Mouse (Mus musculus) heart, embryonic 13.5 days (tissue): Measurements from ENCODE around the gene Tmem74b. TPM values are rescaled to one million over a fixed set of nuclear protein-coding genes. Genes with fewer than 3 reads are reported as not detected.

Experiments
- ATAC-seq: fragments of 200-750 bp; cut with Nextera tagmentation; 2 replicates; pipeline ENCODE4 v1.8.0; 2017; ENCODE audit warnings: moderate TSS enrichment; ENCODE audit not compliant: insufficient number of reproducible peaks, low FRiP score, low TSS enrichment; ENCODE audit errors: extremely low read depth
- H3K27ac ChIP-seq: fragments of 300-500 bp; sonication (generic); replicated peaks from 2 replicates; pipeline ENCODE4 v1.5.1; 2015; ENCODE audit warnings: moderate library complexity, mild to moderate bottlenecking, inconsistent platforms
- H3K27me3 ChIP-seq: fragments of 300-500 bp; sonication (generic); replicated peaks from 2 replicates; pipeline ENCODE4 v1.6.1; 2015; ENCODE audit warnings: mild to moderate bottlenecking, inconsistent platforms
- H3K36me3 ChIP-seq: fragments of 300-500 bp; sonication (generic); 2 replicates; pipeline ENCODE4 v1.6.1; 2015; ENCODE audit warnings: mild to moderate bottlenecking, inconsistent platforms
- H3K4me1 ChIP-seq: fragments of 300-500 bp; sonication (generic); 2 replicates; pipeline ENCODE4 v1.6.1; 2015; ENCODE audit warnings: inconsistent platforms
- H3K4me2 ChIP-seq: fragments of 300-500 bp; sonication (generic); 2 replicates; pipeline ENCODE4 v1.6.1; 2015; ENCODE audit warnings: inconsistent platforms, mild to moderate bottlenecking, moderate library complexity
- H3K4me3 ChIP-seq: fragments of 300-500 bp; sonication (generic); 2 replicates; pipeline ENCODE4 v1.5.1; 2015; ENCODE audit warnings: moderate library complexity, mild to moderate bottlenecking, inconsistent platforms
- H3K9ac ChIP-seq: fragments of 300-500 bp; sonication (generic); 2 replicates; pipeline ENCODE4 v1.6.1; 2015; ENCODE audit warnings: inconsistent platforms, mild to moderate bottlenecking, moderate library complexity
- H3K9me3 ChIP-seq: fragments of 300-500 bp; sonication (generic); 2 replicates; pipeline ENCODE4 v1.6.1; 2016; ENCODE audit warnings: inconsistent platforms
- WGBS: fragments of 180-500 bp; shearing (Covaris S2); methylation state at CpG from one replicate; pipeline ENCODE4 v1.1.7; 2015; ENCODE audit warnings: mixed read lengths; 5-methylcytosine and 5-hydroxymethylcytosine counted together
- polyA plus RNA-seq: library from polyadenylated mRNA; unstranded; fragments of >200 nt; fragmentation: Nextera tagmentation; extraction: Ambion mirVana; gene quantifications from 2 replicates; pipeline ENCODE4 v1.2.1, GENCODE M21; 2015

Gene Tmem74b
- 1.8 and 3.1 TPM in 2 replicates for polyA plus RNA-seq

- WGBS = 4% methylated on average over 25 of the region's 25 CpGs
- H3K4me3 ChIP-seq = peak within 1 kb of the TSS; percentile 66
- peaks cover 11% of the 10 kb centered on the region for H3K4me1 ChIP-seq
- no peak for ATAC-seq
- no peaks in the 10 kb centered on the region for H3K9me3 ChIP-seq
- peak within 1 kb of the TSS; percentile 99 for H3K4me2 ChIP-seq
- H3K36me3 ChIP-seq = no peaks in the 10 kb centered on the region
- no peak within 1 kb of the TSS for H3K27ac ChIP-seq
- peaks cover 71% of the 10 kb centered on the region for H3K27me3 ChIP-seq
- peak within 1 kb of the TSS; percentile 88 for H3K9ac ChIP-seq
Observed at GRCm38 (mm10) chr2:151701231-151702145, at the start of gene Tmem74b. Gene Tmem74b (plus strand): TSS chr2:151702008.

- H3K4me3 ChIP-seq = no peak overlapping the region
- H3K36me3 ChIP-seq = no peaks in the 10 kb centered on the region
- ATAC-seq = no peak
- H3K27me3 ChIP-seq = peaks cover 7% of the 10 kb centered on the region
- no peaks in the 10 kb centered on the region for H3K4me1 ChIP-seq
- H3K9ac ChIP-seq = no peak overlapping the region
- WGBS = 67% methylated on average over 1 of the region's 1 CpGs
- H3K27ac ChIP-seq = no peak overlapping the region
- H3K4me2 ChIP-seq = no peak overlapping the region
- H3K9me3 ChIP-seq = no peaks in the 10 kb centered on the region
Observed at GRCm38 (mm10) chr2:151652053-151652452, 49.8 kb upstream of the Tmem74b start.

GRCm38 (mm10) chr2:151668433-151668832 is 33.4 kb upstream of the Tmem74b start, which contains the start of gene Rad21l:
Gene Rad21l (minus strand): TSS chr2:151668533.
- no peaks in the 10 kb centered on the region for H3K36me3 ChIP-seq
- no peak within 1 kb of the TSS for H3K4me3 ChIP-seq
- H3K27ac ChIP-seq = no peak within 1 kb of the TSS
- H3K4me1 ChIP-seq = 0 out of 2 replicates have a peak, but pooled peaks cover 5% of the 10 kb centered on the region
- no peak for ATAC-seq
- 58% methylated on average over 3 of the region's 3 CpGs for WGBS
- H3K4me2 ChIP-seq = no peak within 1 kb of the TSS
- no peaks in the 10 kb centered on the region for H3K9me3 ChIP-seq
- no peak within 1 kb of the TSS for H3K9ac ChIP-seq
- H3K27me3 ChIP-seq = peaks cover 34% of the 10 kb centered on the region

- H3K9ac ChIP-seq = no peak overlapping the region; the same call in 1 of the 2 replicates
- H3K27ac ChIP-seq = no peak overlapping the region
- ATAC-seq = no peak
- no peaks in the 10 kb centered on the region for H3K36me3 ChIP-seq
- peaks cover 44% of the 10 kb centered on the region for H3K27me3 ChIP-seq
- 28% methylated on average over 48 of the region's 48 CpGs for WGBS
- H3K4me2 ChIP-seq = peak overlapping the region; percentile 49
- H3K9me3 ChIP-seq = no peaks in the 10 kb centered on the region
- H3K4me1 ChIP-seq = 0 out of 2 replicates have a peak, but pooled peaks cover 5% of the 10 kb centered on the region
- H3K4me3 ChIP-seq = peak overlapping the region; percentile 13; the same call in 1 of the 2 replicates
Observed at GRCm38 (mm10) chr2:151670026-151670967, 31.5 kb upstream of the Tmem74b start.

GRCm38 (mm10) chr2:151670968-151671329 is 30.9 kb upstream of the Tmem74b start:
- 41% methylated on average over 1 of the region's 1 CpGs for WGBS
- no peak overlapping the region for H3K9ac ChIP-seq
- H3K27ac ChIP-seq = no peak overlapping the region

GRCm38 (mm10) chr2:151676234-151676633 is 25.6 kb upstream of the Tmem74b start:
- Histone ChIP-seq H3K27ac (no peak overlapping the region), H3K36me3 (no peaks in the 10 kb centered on the region), H3K4me1 (no peaks in the 10 kb centered on the region), H3K4me2 (no peak overlapping the region), H3K9me3 (no peaks in the 10 kb centered on the region), H3K4me3 (no peak overlapping the region), H3K27me3 (peaks cover 21% of the 10 kb centered on the region), H3K9ac (no peak overlapping the region)
- 46% methylated on average over 2 of the region's 2 CpGs for WGBS
- ATAC-seq = no peak

More at GRCm38 (mm10) chr2:151670968-151671329, 30.9 kb upstream of the Tmem74b start:
- Histone ChIP-seq H3K4me3 (no peak overlapping the region), H3K4me1 (0 out of 2 replicates have a peak, but pooled peaks cover 5% of the 10 kb centered on the region), H3K36me3 (no peaks in the 10 kb centered on the region), H3K4me2 (no peak overlapping the region), H3K9me3 (no peaks in the 10 kb centered on the region), H3K27me3 (peaks cover 44% of the 10 kb centered on the region)
- no peak for ATAC-seq

- ATAC-seq = no peak
- H3K9me3 ChIP-seq = no peaks in the 10 kb centered on the region
- no peaks in the 10 kb centered on the region for H3K4me1 ChIP-seq
- H3K36me3 ChIP-seq = no peaks in the 10 kb centered on the region
- WGBS = 57% methylated on average over 3 of the region's 3 CpGs
- no peak overlapping the region for H3K4me2 ChIP-seq
- no peak overlapping the region for H3K9ac ChIP-seq
- H3K4me3 ChIP-seq = no peak overlapping the region
- H3K27me3 ChIP-seq = peaks cover 15% of the 10 kb centered on the region
- H3K27ac ChIP-seq = no peak overlapping the region
Observed at GRCm38 (mm10) chr2:151682357-151682756, 19.5 kb upstream of the Tmem74b start.

- 75% methylated on average over 4 of the region's 4 CpGs for WGBS
- ATAC-seq = no peak
- Histone ChIP-seq H3K4me3 (no peak overlapping the region), H3K9me3 (no peaks in the 10 kb centered on the region), H3K9ac (no peak overlapping the region), H3K4me1 (no peaks in the 10 kb centered on the region), H3K27ac (no peak overlapping the region), H3K4me2 (no peak overlapping the region), H3K27me3 (peaks cover 15% of the 10 kb centered on the region), H3K36me3 (no peaks in the 10 kb centered on the region)
Observed at GRCm38 (mm10) chr2:151682976-151683375, 18.8 kb upstream of the Tmem74b start.

GRCm38 (mm10) chr2:151702146-151702850 is 490 bp downstream of the Tmem74b start:
- no peak overlapping the region for H3K27ac ChIP-seq
- ATAC-seq = peak; percentile 64
- peak overlapping the region; percentile 99 for H3K4me2 ChIP-seq
- H3K4me1 ChIP-seq = peaks cover 11% of the 10 kb centered on the region
- peak overlapping the region; percentile 88 for H3K9ac ChIP-seq
- peak overlapping the region; percentile 66 for H3K4me3 ChIP-seq
- WGBS = under 1% methylated on average over 77 of the region's 97 CpGs
- H3K27me3 ChIP-seq = peaks cover 74% of the 10 kb centered on the region
- no peaks in the 10 kb centered on the region for H3K9me3 ChIP-seq
- no peaks in the 10 kb centered on the region for H3K36me3 ChIP-seq

GRCm38 (mm10) chr2:151702851-151703190 is 1.0 kb downstream of the Tmem74b start:
- Histone ChIP-seq H3K9me3 (no peaks in the 10 kb centered on the region), H3K27me3 (peaks cover 76% of the 10 kb centered on the region), H3K4me3 (peak overlapping the region; percentile 66), H3K4me1 (peaks cover 11% of the 10 kb centered on the region), H3K36me3 (no peaks in the 10 kb centered on the region), H3K4me2 (peak overlapping the region; percentile 99), H3K9ac (peak overlapping the region; percentile 88), H3K27ac (no peak overlapping the region)
- no peak for ATAC-seq
- 3% methylated on average over 16 of the region's 17 CpGs for WGBS
